Mouse (Mus musculus) heart, embryonic 11.5 days (tissue): ENCODE data around the gene Tuba1b. TPM values are rescaled to one million over a fixed set of nuclear protein-coding genes. Genes with fewer than 3 reads are reported as not detected.

ENCODE experiments used
- ATAC-seq: fragments of 200-750 bp; cut with Nextera tagmentation; replicated peaks from 2 replicates; pipeline ENCODE4 v1.8.0; 2017; ENCODE audit warnings: moderate library complexity; ENCODE audit not compliant: insufficient number of reproducible peaks, low FRiP score, low TSS enrichment
- H3K27ac ChIP-seq: fragments of 300-500 bp; sonication (generic); 2 replicates; pipeline ENCODE4 v1.5.1; 2014; ENCODE audit warnings: mild to moderate bottlenecking, low read depth, low read length
- H3K27me3 ChIP-seq: fragments of 300-500 bp; sonication (generic); 2 replicates; pipeline ENCODE4 v1.6.1; 2014; ENCODE audit warnings: mild to moderate bottlenecking, low read length, mixed read lengths; ENCODE audit not compliant: control insufficient read depth, insufficient read depth
- H3K36me3 ChIP-seq: fragments of 300-500 bp; sonication (generic); 2 replicates; pipeline ENCODE4 v1.6.1; 2014; ENCODE audit warnings: mild to moderate bottlenecking, low read length, moderate library complexity, mixed read lengths; ENCODE audit not compliant: control insufficient read depth, insufficient read depth
- H3K4me1 ChIP-seq: fragments of 300-500 bp; sonication (generic); 2 replicates; pipeline ENCODE4 v1.6.1; 2014; ENCODE audit warnings: low read length; ENCODE audit not compliant: control insufficient read depth, insufficient read depth
- H3K4me2 ChIP-seq: fragments of 300-500 bp; sonication (generic); 2 replicates; pipeline ENCODE4 v1.6.1; 2014; ENCODE audit warnings: mild to moderate bottlenecking, moderate library complexity
- H3K4me3 ChIP-seq: fragments of 300-500 bp; sonication (generic); 2 replicates; pipeline ENCODE4 v1.5.1; 2014; ENCODE audit warnings: low read depth, low read length
- H3K9ac ChIP-seq: fragments of 300-500 bp; sonication (generic); 2 replicates; pipeline ENCODE4 v1.6.1; 2014; ENCODE audit warnings: mild to moderate bottlenecking, low read depth, low read length, moderate library complexity
- H3K9me3 ChIP-seq: fragments of 300-500 bp; sonication (generic); replicated peaks from 2 replicates; pipeline ENCODE4 v1.6.1; 2016; ENCODE audit warnings: low read length; ENCODE audit not compliant: control insufficient read depth
- WGBS: fragments of 180-500 bp; shearing (Covaris S2); extraction: QIAGEN DNeasy Blood & Tissue Kit; methylation state at CpG from one replicate; pipeline ENCODE4 v1.1.7; 2014; ENCODE audit not compliant: insufficient replicate concordance; 5-methylcytosine and 5-hydroxymethylcytosine counted together
- polyA plus RNA-seq: library from polyadenylated mRNA; unstranded; fragments of >200 nt; fragmentation: Nextera tagmentation; extraction: Ambion mirVana; gene quantifications from 2 replicates; pipeline ENCODE4 v1.2.1, GENCODE M21; 2014

Gene Tuba1b
- 1,819 and 1,826 TPM in 2 replicates for polyA plus RNA-seq

DNA sequence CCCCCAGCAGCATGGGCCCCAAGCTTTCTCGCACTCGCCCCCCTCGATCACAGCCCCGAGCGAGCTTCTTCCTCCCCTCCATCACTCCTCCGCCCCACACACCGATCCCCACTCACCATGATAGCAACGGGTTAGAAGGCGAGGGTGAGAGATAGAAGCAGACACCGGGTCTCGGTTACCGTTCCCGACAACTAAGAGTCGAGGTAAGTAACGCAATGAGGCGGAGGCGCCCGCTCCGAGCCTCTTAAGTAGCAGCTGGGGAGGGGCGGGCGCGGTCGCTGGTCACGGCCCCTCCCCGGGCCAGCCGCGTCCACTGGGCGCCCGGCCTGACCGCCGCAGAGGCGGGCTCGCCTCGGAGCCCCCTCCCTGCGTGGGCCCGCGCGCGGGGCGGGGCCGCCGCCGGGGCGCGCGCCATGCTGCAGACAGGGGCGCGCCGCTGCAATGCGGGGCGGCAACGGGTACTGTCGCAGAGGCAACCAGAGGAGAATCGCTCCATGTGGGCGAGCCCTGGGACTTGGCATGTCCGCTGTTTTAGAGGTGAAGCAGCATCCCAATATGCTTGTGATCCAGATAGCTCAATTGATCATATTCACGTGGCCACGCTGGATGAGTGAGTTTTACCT, at the start of gene Tuba1b:
TSS of gene Tuba1b (minus strand) at position 349 of the 623 bp plus-strand sequence.
- no peaks in the 10 kb centered on the region for H3K27me3 ChIP-seq
- H3K36me3 ChIP-seq = no peaks in the 10 kb centered on the region; the same call in 1 of the 2 replicates
- no peaks in the 10 kb centered on the region for H3K9me3 ChIP-seq
- under 1% methylated on average over 52 of the region's 58 CpGs for WGBS
- ATAC-seq = peak; percentile 97
- H3K4me3 ChIP-seq = peak within 1 kb of the TSS; percentile 84
- H3K9ac ChIP-seq = peak within 1 kb of the TSS; percentile 99
- peak within 1 kb of the TSS; percentile 99 for H3K27ac ChIP-seq
- peaks cover 9% of the 10 kb centered on the region; the same call in 1 of the 2 replicates for H3K4me1 ChIP-seq
- H3K4me2 ChIP-seq = peak within 1 kb of the TSS; percentile 98

GRCm38 (mm10) chr15:98983431-98984081, 49.2 kb upstream of the Tuba1b start:
- peak overlapping the region; percentile 78 for H3K27ac ChIP-seq
- peak overlapping the region; percentile 34 for H3K9ac ChIP-seq
- peak overlapping the region; percentile 46 for H3K4me2 ChIP-seq
- H3K4me1 ChIP-seq = peaks cover 40% of the 10 kb centered on the region
- no peaks in the 10 kb centered on the region for H3K9me3 ChIP-seq
- H3K4me3 ChIP-seq = peak overlapping the region; percentile 20
- H3K36me3 ChIP-seq = no peaks in the 10 kb centered on the region
- WGBS = 37% methylated on average over 16 of the region's 16 CpGs
- no peaks in the 10 kb centered on the region for H3K27me3 ChIP-seq
- no peak for ATAC-seq

- H3K4me2 ChIP-seq = no peak overlapping the region
- H3K36me3 ChIP-seq = no peaks in the 10 kb centered on the region
- WGBS = 75% methylated on average over 6 of the region's 6 CpGs
- peaks cover 38% of the 10 kb centered on the region for H3K4me1 ChIP-seq
- no peak overlapping the region for H3K4me3 ChIP-seq
- ATAC-seq = no peak
- no peaks in the 10 kb centered on the region for H3K9me3 ChIP-seq
- 0 out of 2 replicates have a peak overlapping the region, but pooled peaks have one; percentile 1 for H3K27ac ChIP-seq
- no peaks in the 10 kb centered on the region for H3K27me3 ChIP-seq
- H3K9ac ChIP-seq = no peak overlapping the region
Observed at GRCm38 (mm10) chr15:98982100-98982499, 47.7 kb upstream of the Tuba1b start.

DNA sequence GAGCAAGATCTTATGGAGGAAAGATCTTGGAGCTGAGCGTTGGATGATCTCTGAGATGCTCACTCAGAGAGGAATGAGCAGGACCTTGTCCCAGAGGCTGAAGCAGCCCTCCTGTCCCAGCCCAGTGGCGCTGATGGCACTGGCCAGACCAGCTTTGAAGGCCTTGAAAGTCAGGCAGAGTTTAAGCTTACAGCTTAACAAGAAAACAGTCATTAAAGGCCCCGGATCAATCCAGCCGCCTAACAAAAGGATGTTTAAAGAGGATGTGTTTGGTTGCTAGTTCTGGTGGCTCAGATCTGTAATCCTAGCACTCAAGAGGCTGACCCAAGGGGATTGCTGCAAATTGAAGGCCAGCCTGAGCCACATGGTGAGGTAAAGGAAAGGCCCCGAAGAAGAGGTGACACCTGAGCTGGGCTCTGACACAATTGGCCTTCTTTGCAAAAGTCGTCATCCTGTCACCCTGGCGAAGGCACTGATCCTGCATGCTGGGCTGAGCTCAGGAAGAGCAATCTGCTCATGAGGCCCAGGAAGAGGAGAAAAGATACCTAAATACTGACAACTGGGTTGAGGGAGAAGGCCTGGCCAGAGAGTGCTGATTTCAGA, 45.7 kb upstream of the Tuba1b start:
- 65% methylated on average over 7 of the region's 7 CpGs for WGBS
- H3K9me3 ChIP-seq = no peaks in the 10 kb centered on the region
- no peak overlapping the region for H3K4me2 ChIP-seq
- peaks cover 34% of the 10 kb centered on the region for H3K4me1 ChIP-seq
- no peaks in the 10 kb centered on the region for H3K27me3 ChIP-seq
- no peaks in the 10 kb centered on the region for H3K36me3 ChIP-seq
- H3K27ac ChIP-seq = no peak overlapping the region
- no peak for ATAC-seq
- H3K4me3 ChIP-seq = no peak overlapping the region
- no peak overlapping the region for H3K9ac ChIP-seq

- H3K27me3 ChIP-seq = no peaks in the 10 kb centered on the region
- WGBS = 77% methylated on average over 20 of the region's 20 CpGs
- H3K9ac ChIP-seq = no peak overlapping the region
- no peaks in the 10 kb centered on the region for H3K9me3 ChIP-seq
- no peak overlapping the region for H3K4me3 ChIP-seq
- H3K4me1 ChIP-seq = peaks cover 24% of the 10 kb centered on the region
- peak overlapping the region; percentile 1; the same call in 1 of the 2 replicates for H3K27ac ChIP-seq
- ATAC-seq = no peak
- H3K36me3 ChIP-seq = no peaks in the 10 kb centered on the region
- H3K4me2 ChIP-seq = no peak overlapping the region
Observed at GRCm38 (mm10) chr15:98978409-98979172, 44.2 kb upstream of the Tuba1b start.

DNA sequence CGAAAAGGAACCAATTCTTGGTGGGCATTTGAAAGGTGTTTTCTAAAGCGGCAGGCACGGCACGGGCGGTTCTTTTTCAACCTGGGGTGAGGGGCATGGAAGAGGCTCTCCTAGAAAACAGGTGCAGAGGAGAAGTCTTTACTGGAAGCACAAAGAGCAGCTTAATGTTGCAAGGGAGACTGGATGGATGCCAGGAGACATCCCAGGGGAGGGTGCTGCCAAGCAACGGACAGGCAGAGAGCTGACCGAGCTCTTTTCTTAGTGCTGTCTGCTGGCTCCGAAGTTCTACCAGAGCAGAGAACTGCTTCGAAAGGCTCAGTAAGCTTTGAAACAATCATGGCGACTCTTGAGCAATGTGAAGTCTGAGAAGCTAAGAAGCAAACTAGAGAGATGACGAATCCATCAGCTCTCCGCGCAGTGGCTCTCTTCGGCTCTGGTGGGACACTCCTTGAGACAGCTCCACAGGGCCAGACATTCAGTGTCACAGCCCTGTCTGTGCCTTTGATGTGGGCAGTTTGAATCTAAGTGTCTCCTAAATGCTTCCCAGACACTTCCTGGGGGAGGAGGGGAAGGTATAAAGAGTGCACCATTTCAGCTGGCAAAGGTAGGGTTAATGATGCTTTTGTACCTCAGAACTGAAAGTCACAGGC, 43.5 kb upstream of the Tuba1b start:
- WGBS = 64% methylated on average over 14 of the region's 14 CpGs
- no peaks in the 10 kb centered on the region for H3K27me3 ChIP-seq
- no peak overlapping the region for H3K4me3 ChIP-seq
- no peak for ATAC-seq
- H3K9me3 ChIP-seq = no peaks in the 10 kb centered on the region
- H3K4me1 ChIP-seq = peaks cover 18% of the 10 kb centered on the region
- no peaks in the 10 kb centered on the region for H3K36me3 ChIP-seq
- H3K27ac ChIP-seq = peak overlapping the region; percentile 57
- H3K9ac ChIP-seq = no peak overlapping the region; the same call in none of the 2 replicates
- no peak overlapping the region for H3K4me2 ChIP-seq

DNA sequence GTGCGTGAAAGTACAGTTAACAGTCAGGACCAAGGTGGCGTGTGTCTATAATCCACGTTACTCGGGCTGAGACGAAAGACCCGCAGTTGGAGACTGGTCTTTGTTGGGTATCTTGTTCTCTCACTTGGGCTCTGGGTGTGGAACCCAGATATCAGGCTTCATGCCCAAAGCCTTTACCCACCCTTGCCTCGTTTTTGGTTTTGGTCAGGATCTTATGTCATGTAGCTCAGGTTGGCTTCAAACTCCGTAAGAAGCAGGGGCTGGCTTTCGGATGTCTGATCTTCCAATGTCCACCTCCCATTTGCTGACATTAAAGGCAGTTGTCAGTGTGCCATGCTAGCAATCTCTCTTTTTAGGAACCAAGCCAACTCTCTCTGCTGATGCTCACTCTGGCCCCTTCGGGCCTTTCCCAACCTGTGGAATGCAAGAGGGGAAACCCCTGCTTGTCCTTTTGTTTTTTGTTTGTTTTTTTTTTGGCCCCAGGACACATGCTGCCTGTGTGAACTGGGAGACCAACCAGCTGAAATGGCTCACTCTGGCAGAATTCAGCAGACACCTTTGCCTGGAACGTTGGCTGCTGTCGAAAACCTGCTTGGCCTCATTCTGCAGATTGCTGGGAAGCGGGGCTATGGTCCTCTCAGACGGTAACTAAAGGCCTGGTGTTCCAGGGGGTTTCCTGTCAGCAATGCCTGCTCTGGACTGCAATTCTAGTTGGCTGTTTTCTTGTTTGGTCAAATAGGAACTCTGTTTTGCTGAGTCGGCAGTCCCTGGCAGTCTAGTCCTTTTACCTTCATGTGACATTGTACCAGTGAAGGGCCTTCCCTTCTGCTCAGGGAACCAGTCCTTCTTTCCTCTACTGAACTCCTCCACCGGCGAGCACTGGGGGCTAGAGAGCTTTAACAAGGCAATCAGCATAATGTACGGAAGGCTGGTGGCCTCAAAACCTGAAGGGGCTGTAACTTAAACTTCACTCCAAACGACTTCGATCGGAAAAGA, 42.7 kb upstream of the Tuba1b start:
- H3K4me2 ChIP-seq = no peak overlapping the region; the same call in 1 of the 2 replicates
- 67% methylated on average over 21 of the region's 21 CpGs for WGBS
- ATAC-seq = no peak
- no peak overlapping the region for H3K4me3 ChIP-seq
- H3K9ac ChIP-seq = peak overlapping the region; percentile 28; the same call in 1 of the 2 replicates
- H3K27ac ChIP-seq = peak overlapping the region; percentile 57
- H3K4me1 ChIP-seq = peaks cover 16% of the 10 kb centered on the region
- H3K36me3 ChIP-seq = no peaks in the 10 kb centered on the region
- no peaks in the 10 kb centered on the region for H3K9me3 ChIP-seq
- H3K27me3 ChIP-seq = no peaks in the 10 kb centered on the region
